Mouse (Mus musculus) hindbrain, embryonic 10.5 days (tissue): Measurements from ENCODE around the gene Zfp277. TPM values are rescaled to one million over a fixed set of nuclear protein-coding genes. Genes with fewer than 3 reads are reported as not detected.

Source experiments
- DNase-seq: peaks from one replicate; pipeline ENCODE4 v3.0.0-alpha.2; 2017; ENCODE audit warnings: low spot score
- H3K27ac ChIP-seq: fragments of 300-500 bp; sonication (generic); 2 replicates; pipeline ENCODE4 v1.5.1; 2016; ENCODE audit warnings: mild to moderate bottlenecking, moderate library complexity
- H3K27me3 ChIP-seq: fragments of 300-500 bp; sonication (generic); 2 replicates; pipeline ENCODE4 v1.6.1; 2016; ENCODE audit warnings: mild to moderate bottlenecking; ENCODE audit not compliant: poor library complexity, insufficient read depth, severe bottlenecking
- H3K36me3 ChIP-seq: fragments of 300-500 bp; sonication (generic); 2 replicates; pipeline ENCODE4 v1.6.1; 2016; ENCODE audit warnings: mild to moderate bottlenecking, moderate library complexity
- H3K4me1 ChIP-seq: fragments of 300-500 bp; sonication (generic); replicated peaks from 2 replicates; pipeline ENCODE4 v1.6.1; 2016; ENCODE audit warnings: mild to moderate bottlenecking
- H3K4me3 ChIP-seq: fragments of 300-500 bp; sonication (generic); 2 replicates; pipeline ENCODE4 v1.5.1; 2016; ENCODE audit warnings: mild to moderate bottlenecking, moderate library complexity
- H3K9me3 ChIP-seq: fragments of 300-500 bp; sonication (generic); 2 replicates; pipeline ENCODE4 v1.6.1; 2016; ENCODE audit warnings: mild to moderate bottlenecking, moderate library complexity
- WGBS: fragments of 180-500 bp; shearing (Covaris S2); methylation state at CpG from one replicate; pipeline ENCODE4 v1.1.7; 2016; 5-methylcytosine and 5-hydroxymethylcytosine counted together
- polyA plus RNA-seq: library from polyadenylated mRNA; unstranded; fragments of >200 nt; fragmentation: Nextera tagmentation; extraction: Ambion mirVana; gene quantifications from 2 replicates; pipeline ENCODE4 v1.2.1, GENCODE M21; 2016

Gene Zfp277
- polyA plus RNA-seq, 1 experiment from 2014 or later, result 36.0 TPM

- WGBS, result 84% methylated on average over 5 of the region's 5 CpGs
- H3K27ac ChIP-seq, result no peak overlapping the region
- DNase-seq, result no peak
- peaks cover 15% of the 10 kb centered on the region for H3K36me3 ChIP-seq
- no peaks in the 10 kb centered on the region for H3K9me3 ChIP-seq
- no peak overlapping the region for H3K4me3 ChIP-seq
- no peaks in the 10 kb centered on the region for H3K27me3 ChIP-seq
- H3K4me1 ChIP-seq, result no peaks in the 10 kb centered on the region
Observed at GRCm38 (mm10) chr12:40325582-40325981, 120.1 kb downstream of the Zfp277 start.

- H3K27ac ChIP-seq, result no peak overlapping the region
- H3K36me3 ChIP-seq, result peaks cover 22% of the 10 kb centered on the region
- no peaks in the 10 kb centered on the region for H3K4me1 ChIP-seq
- no peak for DNase-seq
- WGBS, result 91% methylated on average over 5 of the region's 5 CpGs
- no peaks in the 10 kb centered on the region for H3K27me3 ChIP-seq
- no peaks in the 10 kb centered on the region for H3K9me3 ChIP-seq
- no peak overlapping the region for H3K4me3 ChIP-seq
Observed at GRCm38 (mm10) chr12:40324819-40325218, 120.9 kb downstream of the Zfp277 start.

DNA sequence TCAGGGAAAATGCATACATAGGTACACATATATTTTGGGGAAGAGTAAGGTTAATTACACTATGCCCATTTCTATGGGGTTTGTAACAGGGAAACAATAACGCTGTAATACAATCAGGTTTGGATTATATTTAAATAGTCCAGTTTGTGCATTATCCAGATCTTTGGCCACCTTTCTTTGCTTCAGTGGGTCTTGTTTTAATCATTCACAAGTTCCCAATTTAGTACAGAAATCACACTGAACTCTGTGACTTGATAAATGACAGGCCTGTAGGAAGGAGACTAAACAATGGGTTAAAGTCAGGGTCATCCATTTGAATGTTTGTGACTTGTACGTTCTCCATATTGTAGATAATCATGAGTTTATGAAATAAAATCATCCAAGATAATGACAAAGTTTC, 130.6 kb downstream of the Zfp277 start:
- no peaks in the 10 kb centered on the region for H3K4me1 ChIP-seq

GRCm38 (mm10) chr12:40303960-40304359, 141.7 kb downstream of the Zfp277 start:
- Histone ChIP-seq H3K27me3 (no peaks in the 10 kb centered on the region), H3K36me3 (no peaks in the 10 kb centered on the region), H3K4me3 (no peak overlapping the region), H3K9me3 (no peaks in the 10 kb centered on the region), H3K27ac (no peak overlapping the region), H3K4me1 (no peaks in the 10 kb centered on the region)
- 87% methylated on average over 6 of the region's 6 CpGs for WGBS
- no peak for DNase-seq

More for the DNA sequence above, 130.6 kb downstream of the Zfp277 start:
- whole genome bisulfite sequencing, result 98% methylated on average over 2 of the region's 2 CpGs
- no peak for DNase-seq
- Histone ChIP-seq H3K27ac (no peak overlapping the region), H3K36me3 (0 out of 2 replicates have a peak, but pooled peaks cover 7% of the 10 kb centered on the region), H3K27me3 (no peaks in the 10 kb centered on the region), H3K4me3 (no peak overlapping the region), H3K9me3 (no peaks in the 10 kb centered on the region)

DNA sequence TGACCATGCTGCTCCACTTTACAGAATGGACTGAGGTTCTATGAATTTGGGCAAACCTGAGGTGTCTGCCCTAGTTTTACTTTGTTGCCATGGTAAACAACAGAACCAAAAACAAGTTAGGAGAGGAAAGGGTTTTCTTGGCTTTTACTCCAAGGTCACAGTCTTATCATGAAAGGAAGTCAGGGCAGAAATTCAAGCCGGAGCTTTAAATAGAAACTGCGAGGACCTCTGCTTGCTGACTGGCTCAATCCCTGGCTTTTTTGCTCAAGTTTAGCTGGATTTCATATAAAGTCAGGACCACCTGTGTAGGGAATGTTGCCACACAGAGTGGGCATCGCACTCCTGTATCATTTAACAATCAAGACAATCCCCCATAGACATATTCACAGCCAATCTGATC, 147.1 kb downstream of the Zfp277 start:
- no peak overlapping the region for H3K27ac ChIP-seq
- no peak overlapping the region for H3K4me3 ChIP-seq
- no peak for DNase-seq
- no peaks in the 10 kb centered on the region for H3K9me3 ChIP-seq
- H3K36me3 ChIP-seq, result no peaks in the 10 kb centered on the region
- H3K4me1 ChIP-seq, result no peaks in the 10 kb centered on the region
- WGBS, result 93% methylated on average over 3 of the region's 3 CpGs
- H3K27me3 ChIP-seq, result no peaks in the 10 kb centered on the region

GRCm38 (mm10) chr12:40286539-40286938, 159.2 kb downstream of the Zfp277 start:
- Histone ChIP-seq H3K27ac (no peak overlapping the region), H3K4me1 (no peaks in the 10 kb centered on the region), H3K36me3 (no peaks in the 10 kb centered on the region), H3K4me3 (no peak overlapping the region), H3K9me3 (0 out of 2 replicates have a peak, but pooled peaks cover 5% of the 10 kb centered on the region), H3K27me3 (no peaks in the 10 kb centered on the region)
- no peak for DNase-seq
- WGBS, result 85% methylated on average over 4 of the region's 4 CpGs

DNA sequence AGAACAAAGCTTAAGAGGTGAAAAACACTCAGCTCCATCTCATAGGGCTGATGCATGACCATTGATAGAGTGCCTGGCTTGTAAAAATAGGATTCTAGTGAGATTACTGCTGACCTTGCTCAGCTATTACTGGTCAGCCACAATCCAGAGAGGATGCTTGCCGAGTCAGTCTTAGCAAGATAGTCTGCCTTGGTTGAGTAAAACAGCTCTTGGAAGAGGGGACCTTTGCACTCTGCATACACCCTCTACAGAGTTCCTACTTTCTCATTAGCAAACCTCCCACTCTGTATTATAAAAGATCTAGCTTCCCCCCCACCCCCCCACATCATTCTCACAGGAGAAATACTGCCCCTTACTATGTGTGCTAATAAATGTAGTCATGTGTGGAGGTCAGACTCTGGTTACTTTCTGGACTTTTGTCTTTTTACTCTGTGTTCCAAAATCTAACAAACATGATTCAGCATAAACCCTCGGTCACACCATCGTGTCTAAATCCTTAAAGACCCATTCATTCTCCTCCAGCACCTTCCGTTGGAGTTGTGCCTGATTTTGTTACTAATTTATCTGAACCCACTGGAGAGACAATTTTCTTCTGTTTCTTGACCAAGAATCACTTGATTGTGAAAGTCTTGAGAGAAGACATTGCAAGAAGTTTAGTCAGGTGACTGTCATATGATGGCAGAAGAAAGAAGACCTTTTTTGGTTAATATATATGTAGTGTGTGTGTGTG, 164.9 kb downstream of the Zfp277 start:
- no peaks in the 10 kb centered on the region for H3K9me3 ChIP-seq
- no peak overlapping the region for H3K27ac ChIP-seq
- H3K27me3 ChIP-seq, result no peaks in the 10 kb centered on the region
- no peak for DNase-seq
- no peaks in the 10 kb centered on the region for H3K36me3 ChIP-seq
- no peaks in the 10 kb centered on the region for H3K4me1 ChIP-seq
- whole genome bisulfite sequencing, result 89% methylated on average over 4 of the region's 4 CpGs
- no peak overlapping the region for H3K4me3 ChIP-seq

DNA sequence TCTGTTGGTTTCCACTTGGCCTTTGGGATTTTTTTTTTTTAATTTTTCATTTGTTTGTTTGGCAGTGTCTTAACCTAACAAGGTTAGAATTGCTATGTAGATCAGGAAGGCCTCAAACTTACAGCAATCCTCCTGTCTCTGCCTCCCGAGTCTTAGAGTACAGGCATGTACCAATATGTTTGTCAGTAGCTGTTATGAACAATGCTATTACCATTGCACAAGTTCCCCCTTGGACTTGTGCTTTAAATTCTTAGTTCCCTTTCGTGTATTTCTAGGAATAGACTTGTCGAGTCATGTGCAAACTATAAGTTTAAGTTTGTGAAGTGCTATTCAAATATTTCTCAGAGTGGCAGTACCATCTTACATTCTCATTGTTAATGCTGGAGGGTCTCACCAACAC, 168.1 kb downstream of the Zfp277 start:
- Histone ChIP-seq H3K4me3 (no peak overlapping the region), H3K27me3 (no peaks in the 10 kb centered on the region), H3K9me3 (no peaks in the 10 kb centered on the region), H3K36me3 (no peaks in the 10 kb centered on the region), H3K27ac (no peak overlapping the region), H3K4me1 (no peaks in the 10 kb centered on the region)
- DNase-seq, result no peak
- 91% methylated on average over 3 of the region's 3 CpGs for WGBS

DNA sequence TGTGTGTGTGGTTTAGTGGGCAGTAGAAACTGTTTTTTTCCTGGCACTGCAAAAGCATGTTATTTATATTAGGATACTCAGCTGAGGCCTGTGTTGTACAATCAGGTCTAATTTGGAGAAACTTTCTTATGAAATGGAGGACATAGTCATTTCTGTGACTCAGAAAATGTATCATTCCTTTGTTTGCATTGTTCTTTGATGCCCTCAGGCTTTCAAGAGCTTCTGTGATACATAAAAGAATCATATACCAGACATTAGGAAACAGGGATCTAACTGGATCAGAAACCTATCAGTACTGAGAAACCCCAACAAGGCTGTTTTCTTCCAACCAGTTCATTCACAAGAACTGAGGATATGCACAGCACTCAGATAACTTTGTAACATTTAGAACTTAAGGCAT, 170.8 kb downstream of the Zfp277 start:
- H3K4me3 ChIP-seq, result no peak overlapping the region
- H3K27ac ChIP-seq, result no peak overlapping the region
- no peaks in the 10 kb centered on the region for H3K4me1 ChIP-seq
- no peaks in the 10 kb centered on the region for H3K36me3 ChIP-seq
- H3K9me3 ChIP-seq, result no peaks in the 10 kb centered on the region
- H3K27me3 ChIP-seq, result no peaks in the 10 kb centered on the region
- no peak for DNase-seq

GRCm38 (mm10) chr12:40273339-40273738, 172.4 kb downstream of the Zfp277 start:
- H3K4me3 ChIP-seq, result no peak overlapping the region
- no peaks in the 10 kb centered on the region for H3K36me3 ChIP-seq
- H3K4me1 ChIP-seq, result no peaks in the 10 kb centered on the region
- H3K27me3 ChIP-seq, result no peaks in the 10 kb centered on the region
- no peak for DNase-seq
- H3K9me3 ChIP-seq, result no peaks in the 10 kb centered on the region
- 93% methylated on average over 4 of the region's 4 CpGs for WGBS
- no peak overlapping the region for H3K27ac ChIP-seq

GRCm38 (mm10) chr12:40272710-40273109, 173.0 kb downstream of the Zfp277 start:
- no peak overlapping the region for H3K27ac ChIP-seq
- no peaks in the 10 kb centered on the region for H3K36me3 ChIP-seq
- H3K4me3 ChIP-seq, result no peak overlapping the region
- no peaks in the 10 kb centered on the region for H3K27me3 ChIP-seq
- H3K9me3 ChIP-seq, result no peaks in the 10 kb centered on the region
- DNase-seq, result no peak
- no peaks in the 10 kb centered on the region for H3K4me1 ChIP-seq
- WGBS, result 85% methylated on average over 4 of the region's 4 CpGs

DNA sequence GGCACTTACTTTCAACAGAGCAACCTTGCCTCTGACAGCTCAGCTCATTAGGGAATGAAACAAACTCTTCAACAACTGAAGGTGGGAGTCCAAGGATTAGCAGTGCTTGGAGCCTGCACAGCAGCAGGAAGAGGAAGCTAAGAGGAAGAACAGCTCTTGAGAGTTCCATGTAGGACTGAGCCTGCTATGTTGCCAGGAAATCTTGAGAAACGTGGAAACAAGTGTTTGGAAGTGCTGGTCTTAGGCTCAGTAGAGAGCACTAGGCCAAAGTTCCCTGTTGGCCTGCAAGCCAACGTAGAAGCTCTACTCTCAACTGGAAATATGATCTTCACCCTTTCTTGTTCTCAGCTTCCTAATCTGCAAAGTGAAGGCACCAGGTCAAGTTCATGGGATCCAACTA, 177.4 kb downstream of the Zfp277 start:
- H3K27me3 ChIP-seq, result no peaks in the 10 kb centered on the region
- H3K36me3 ChIP-seq, result no peaks in the 10 kb centered on the region
- H3K4me1 ChIP-seq, result no peaks in the 10 kb centered on the region
- no peak overlapping the region for H3K27ac ChIP-seq
- H3K9me3 ChIP-seq, result no peaks in the 10 kb centered on the region
- no peak for DNase-seq
- 80% methylated on average over 2 of the region's 2 CpGs for WGBS
- H3K4me3 ChIP-seq, result no peak overlapping the region
